Mouse (Mus musculus) midbrain, postnatal 0 days (tissue): ENCODE results near the gene Adprh. TPM values are rescaled to one million over a fixed set of nuclear protein-coding genes. Genes with fewer than 3 reads are reported as not detected.
"Not testable (repeated sequence)": the region's sequence is repeated elsewhere in the genome, so short reads cannot be mapped to it uniquely, and the experiment has no call there.

Source experiments
- ATAC-seq: fragments of 200-750 bp; cut with Nextera tagmentation; 2 replicates; pipeline ENCODE4 v1.8.0; 2017; ENCODE audit warnings: moderate number of reproducible peaks, mild to moderate bottlenecking, moderate TSS enrichment, moderate library complexity; ENCODE audit not compliant: low FRiP score
- DNase-seq: peaks from one replicate; pipeline ENCODE4 v3.0.0-alpha.2; 2015; ENCODE audit warnings: low spot score
- H3K27ac ChIP-seq: fragments of 300-500 bp; sonication (generic); 2 replicates; pipeline ENCODE4 v1.5.1; 2014; ENCODE audit warnings: low read depth, mild to moderate bottlenecking, low read length, mixed read lengths
- H3K27me3 ChIP-seq: fragments of 300-500 bp; sonication (generic); 2 replicates; pipeline ENCODE4 v1.6.1; 2014; ENCODE audit warnings: low read length, control low read depth, mixed read lengths; ENCODE audit not compliant: insufficient read depth
- H3K36me3 ChIP-seq: fragments of 300-500 bp; sonication (generic); 2 replicates; pipeline ENCODE4 v1.6.1; 2014; ENCODE audit warnings: low read length, control low read depth, mixed read lengths; ENCODE audit not compliant: insufficient read depth
- H3K4me1 ChIP-seq: fragments of 300-500 bp; sonication (generic); 2 replicates; pipeline ENCODE4 v1.6.1; 2014; ENCODE audit warnings: mild to moderate bottlenecking, control low read depth, antibody characterized with exemption, low read length, mixed read lengths; ENCODE audit not compliant: insufficient read depth
- H3K4me2 ChIP-seq: fragments of 300-500 bp; sonication (generic); 2 replicates; pipeline ENCODE4 v1.6.1; 2014; ENCODE audit warnings: low read depth, mild to moderate bottlenecking, low read length, mixed read lengths; ENCODE audit not compliant: poor library complexity, severe bottlenecking
- H3K4me3 ChIP-seq: fragments of 300-500 bp; sonication (generic); 2 replicates; pipeline ENCODE4 v1.5.1; 2014; ENCODE audit warnings: low read depth, mild to moderate bottlenecking, low read length, moderate library complexity
- H3K9ac ChIP-seq: fragments of 300-500 bp; sonication (generic); replicated peaks from 2 replicates; pipeline ENCODE4 v1.6.1; 2014; ENCODE audit warnings: mild to moderate bottlenecking, low read length, moderate library complexity, mixed read lengths; ENCODE audit not compliant: poor library complexity, severe bottlenecking
- H3K9me3 ChIP-seq: fragments of 300-500 bp; sonication (generic); 2 replicates; pipeline ENCODE4 v1.6.1; 2016; ENCODE audit warnings: low read length, control low read depth
- CTCF ChIP-seq: IDR thresholded peaks from 2 replicates; pipeline ENCODE4 v1.5.1; 2016; ENCODE audit warnings: antibody characterized with exemption, mild to moderate bottlenecking
- WGBS: fragments of 180-500 bp; shearing (Covaris S2); extraction: QIAGEN DNeasy Blood & Tissue Kit; methylation state at CpG from one replicate; pipeline ENCODE4 v1.1.7; 2014; 5-methylcytosine and 5-hydroxymethylcytosine counted together
- polyA plus RNA-seq: library from polyadenylated mRNA; unstranded; fragments of >200 nt; fragmentation: Nextera tagmentation; extraction: Ambion mirVana; gene quantifications from 2 replicates; pipeline ENCODE4 v1.2.1, GENCODE M21; 2015
- total RNA-seq: library from RNA; depleted of rRNA; stranded (reverse); fragments of >200 nt; gene quantifications from 2 replicates; pipeline ENCODE4 v1.2.3, GENCODE M21; 2014

The Adprh gene
- total and polyA plus RNA-seq, 2 experiments from 2014 or later: 50.4 to 148 TPM

- H3K4me3 ChIP-seq: no peak overlapping the region
- peak; percentile 15; the same call in 1 of the 2 replicates for TF ChIP-seq CTCF
- ATAC-seq (no peak), DNase-seq (no peak)
- H3K27ac ChIP-seq: no peak overlapping the region
- 90% methylated on average over 21 of the region's 21 CpGs for WGBS
- no peak overlapping the region for H3K9ac ChIP-seq
- no peaks in the 10 kb centered on the region for H3K9me3 ChIP-seq
- peaks cover 2% of the 10 kb centered on the region; the same call in 1 of the 2 replicates for H3K4me1 ChIP-seq
- H3K4me2 ChIP-seq: no peak overlapping the region
- H3K36me3 ChIP-seq: peaks cover 25% of the 10 kb centered on the region
- no peaks in the 10 kb centered on the region for H3K27me3 ChIP-seq
These were observed 5.1 kb downstream of the Adprh start for GRCm38 (mm10) chr16:38447366-38447765.

GRCm38 (mm10) chr16:38446141-38446540 is 6.4 kb downstream of the Adprh start:
- WGBS: 98% methylated on average over 2 of the region's 2 CpGs
- H3K4me1 ChIP-seq, ATAC-seq, H3K9me3 ChIP-seq, H3K9ac ChIP-seq, H3K4me2 ChIP-seq, H3K4me3 ChIP-seq, H3K27ac ChIP-seq, DNase-seq, H3K27me3 ChIP-seq: not testable (repeated sequence)
- peaks cover 25% of the 10 kb centered on the region for H3K36me3 ChIP-seq

GRCm38 (mm10) chr16:38445576-38445975 is 6.9 kb downstream of the Adprh start:
- DNase-seq (no peak), ATAC-seq (no peak)
- Histone ChIP-seq H3K4me3 (no peak overlapping the region), H3K9me3 (no peaks in the 10 kb centered on the region), H3K4me2 (no peak overlapping the region), H3K4me1 (no peaks in the 10 kb centered on the region; the same call in 1 of the 2 replicates), H3K27me3 (no peaks in the 10 kb centered on the region), H3K27ac (no peak overlapping the region), H3K9ac (no peak overlapping the region), H3K36me3 (peaks cover 25% of the 10 kb centered on the region)
- no peak for TF ChIP-seq CTCF
- 97% methylated on average over 20 of the region's 20 CpGs for WGBS

- DNase-seq (no peak), ATAC-seq (no peak)
- no peak overlapping the region for H3K9ac ChIP-seq
- no peak overlapping the region for H3K4me3 ChIP-seq
- no peak overlapping the region for H3K27ac ChIP-seq
- no peaks in the 10 kb centered on the region for H3K27me3 ChIP-seq
- H3K4me2 ChIP-seq: no peak overlapping the region
- H3K4me1 ChIP-seq: no peaks in the 10 kb centered on the region
- no peak for TF ChIP-seq CTCF
- peaks cover 25% of the 10 kb centered on the region for H3K36me3 ChIP-seq
- H3K9me3 ChIP-seq: no peaks in the 10 kb centered on the region
- WGBS: 100% methylated on average over 1 of the region's 1 CpGs
These were observed 7.5 kb downstream of the Adprh start for GRCm38 (mm10) chr16:38445046-38445445.

DNA sequence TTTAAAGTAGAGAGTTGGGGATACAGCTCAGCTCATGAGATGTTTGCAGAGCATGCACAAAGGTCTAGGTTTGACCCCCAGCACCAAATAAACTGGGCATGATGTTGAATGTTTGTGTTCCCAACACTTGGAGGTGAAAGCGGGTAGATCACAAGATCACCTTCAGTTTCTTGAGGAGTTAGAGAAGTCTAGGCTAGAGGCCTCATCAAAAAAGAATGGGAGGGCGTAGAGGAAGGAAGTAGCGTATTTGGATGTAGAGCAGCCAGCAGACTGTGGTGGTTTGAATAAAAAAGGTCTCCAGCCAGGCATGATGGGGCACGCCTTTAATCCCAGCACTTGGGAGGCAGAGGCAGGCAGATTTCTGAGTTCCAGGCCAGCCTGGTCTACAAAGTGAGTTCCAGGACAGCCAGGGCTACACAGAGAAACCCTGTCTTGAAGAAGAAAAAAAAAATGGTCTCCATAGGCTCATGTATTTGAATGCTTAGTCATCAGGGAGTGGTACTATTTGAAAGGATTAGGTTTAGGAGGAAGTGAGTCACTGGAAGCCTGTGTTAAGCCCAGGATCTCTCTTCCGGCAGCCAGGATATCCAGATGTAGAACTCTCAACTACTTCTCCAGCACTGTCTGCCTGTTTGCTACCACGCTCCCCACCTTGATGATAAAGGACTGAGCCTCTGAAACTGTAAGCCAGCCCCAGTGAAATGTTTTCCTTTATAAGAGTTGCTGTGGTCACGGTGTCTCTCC is 8.6 kb downstream of the Adprh start:
- Histone ChIP-seq H3K9ac (no peak overlapping the region), H3K4me3 (no peak overlapping the region), H3K27ac (no peak overlapping the region), H3K4me1 (no peaks in the 10 kb centered on the region), H3K36me3 (peaks cover 22% of the 10 kb centered on the region), H3K4me2 (no peak overlapping the region), H3K27me3 (no peaks in the 10 kb centered on the region), H3K9me3 (no peaks in the 10 kb centered on the region)
- WGBS: 96% methylated on average over 7 of the region's 7 CpGs
- DNase-seq (no peak), ATAC-seq (no peak)
- no peak for TF ChIP-seq CTCF

DNA sequence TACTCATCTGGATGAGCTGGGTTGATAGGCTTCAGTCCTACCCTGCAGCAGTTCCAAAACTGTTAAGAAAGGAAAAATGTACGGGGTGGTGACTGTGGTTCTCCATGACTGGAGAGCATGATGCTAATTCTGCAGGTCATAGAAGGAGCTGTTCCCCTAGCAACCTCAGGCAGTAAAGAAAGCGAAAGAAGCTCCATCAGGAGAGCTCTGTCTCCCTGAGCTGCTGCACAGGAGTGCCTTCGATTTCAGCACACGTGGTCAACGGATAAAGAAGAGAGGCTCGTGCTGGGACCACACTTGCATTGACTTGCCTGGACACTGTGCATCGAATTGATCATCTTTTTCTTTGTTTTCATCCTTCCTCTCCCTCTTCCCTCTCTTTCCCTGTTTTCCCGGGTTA is 10.3 kb downstream of the Adprh start:
- Histone ChIP-seq H3K4me3 (no peak overlapping the region), H3K9ac (no peak overlapping the region), H3K4me2 (no peak overlapping the region), H3K36me3 (peaks cover 16% of the 10 kb centered on the region), H3K4me1 (no peaks in the 10 kb centered on the region), H3K9me3 (no peaks in the 10 kb centered on the region), H3K27ac (no peak overlapping the region), H3K27me3 (no peaks in the 10 kb centered on the region)
- TF ChIP-seq CTCF: no peak
- DNase-seq (no peak), ATAC-seq (no peak)
- WGBS: 86% methylated on average over 8 of the region's 8 CpGs
